ENCODE assay signal across 17 mouse cellular contexts in the genomic region with DNA sequence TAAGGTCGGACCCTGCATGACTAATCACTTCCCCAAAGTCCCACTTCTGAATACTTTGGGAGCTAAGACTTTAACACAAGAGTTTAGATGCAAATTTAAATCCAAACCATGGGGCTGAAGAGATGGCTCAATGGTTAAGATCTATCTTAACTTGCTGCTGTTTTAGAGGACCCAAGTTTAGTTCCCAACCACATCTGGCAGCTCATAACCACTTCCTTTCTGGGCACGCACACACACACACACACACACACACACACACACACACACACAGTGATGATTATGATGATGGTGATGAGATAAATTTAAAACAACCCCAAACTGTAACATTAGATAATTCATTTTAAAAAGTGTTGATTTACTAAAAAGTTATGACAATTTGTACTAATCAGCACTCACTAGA. TPM values are rescaled to one million over a fixed set of nuclear protein-coding genes. Genes with fewer than 3 reads are reported as not detected.
"Had no signal": no experiment of that assay in that cellular context is flagged by ENCODE, and none has a peak within 500 bp of the region (broad histone marks: within the 10 kb centered on the region; RNA-seq: fewer than 3 reads in every experiment).

No protein-coding gene starts in this region.

- H3K36me3 ChIP-seq: limb, embryonic 10.5 days; liver, embryonic 15.5 days; midbrain, embryonic 10.5 days; neural tube, embryonic 13.5 days had no signal

- ATAC-seq: lung, postnatal 0 days had no signal

- H3K9ac ChIP-seq: liver, embryonic 15.5 days; neural tube, embryonic 13.5 days had no signal

- H3K9me3 ChIP-seq: limb, embryonic 10.5 days; liver, embryonic 15.5 days; midbrain, embryonic 10.5 days; neural tube, embryonic 13.5 days had no signal

- H3K4me1 ChIP-seq: midbrain, embryonic 10.5 days; neural tube, embryonic 13.5 days had no signal

- H3K27me3 ChIP-seq: liver, embryonic 15.5 days; neural tube, embryonic 13.5 days had no signal

- H3K27ac ChIP-seq: left cerebral cortex, adult 2 months; limb, embryonic 10.5 days; liver, embryonic 15.5 days; midbrain, embryonic 10.5 days; neural tube, embryonic 13.5 days had no signal

- DNase-seq: kidney, adult 11 months; kidney, postnatal 14 days; lung, adult 2 months; lung, postnatal 4 days; midbrain, embryonic 14.5 days; retina, postnatal 1 day; right cerebral cortex, postnatal 4 days; spleen, adult 18-20 months; thymus, adult 18-20 months had no signal

- H3K4me2 ChIP-seq: liver, embryonic 11.5 days; liver, embryonic 15.5 days; neural tube, embryonic 13.5 days had no signal

- H3K4me3 ChIP-seq: left cerebral cortex, adult 2 months; limb, embryonic 10.5 days; liver, embryonic 15.5 days; midbrain, embryonic 10.5 days; myocyte; neural tube, embryonic 13.5 days had no signal

RNA-seq across cellular contexts. Expression of a gene that starts 13.4 kb away (rescaled TPM):
- polyA plus RNA-seq: limb, embryonic 10.5 days; liver, embryonic 11.5 days; liver, embryonic 15.5 days; midbrain, embryonic 10.5 days; midbrain, embryonic 14.5 days; neural tube, embryonic 13.5 days had no signal
